Mouse (Mus musculus): ENCODE measurements around the gene Mettl5.
A peak's percentile ranks its signal among the peaks of the same experiment; 100 is the strongest.

Mettl5 gene

DNA sequence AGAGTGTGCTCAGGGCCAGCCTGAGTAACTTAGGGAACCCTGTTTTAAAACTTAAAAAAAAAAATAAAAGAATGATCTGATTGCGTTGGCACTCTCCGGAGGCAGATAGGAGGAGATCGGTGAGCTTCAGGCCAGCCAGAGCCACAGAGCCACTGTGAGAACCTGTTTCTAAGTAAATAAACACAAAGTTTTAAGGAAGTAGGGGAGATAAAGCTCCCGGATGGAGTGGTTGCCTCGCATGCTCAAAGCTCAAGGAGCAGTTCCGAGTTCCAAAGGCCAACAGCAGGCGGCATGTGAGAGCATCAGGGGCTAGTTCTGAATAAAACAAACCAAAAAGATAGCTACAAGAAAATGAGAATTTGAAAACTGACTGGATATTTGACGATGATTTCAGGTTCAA lies 29.0 kb downstream of the Mettl5 start:
- peak; percentile 52 for DNase-seq (ENCODE audit: low read depth)

- no peak for DNase-seq (ENCODE audit: low read depth)
Observed at GRCm38 (mm10) chr2:69851427-69852058, 33.9 kb downstream of the Mettl5 start.

- no peak for DNase-seq (ENCODE audit: low read depth)
Observed at GRCm38 (mm10) chr2:69849215-69849614, 36.2 kb downstream of the Mettl5 start.

DNA sequence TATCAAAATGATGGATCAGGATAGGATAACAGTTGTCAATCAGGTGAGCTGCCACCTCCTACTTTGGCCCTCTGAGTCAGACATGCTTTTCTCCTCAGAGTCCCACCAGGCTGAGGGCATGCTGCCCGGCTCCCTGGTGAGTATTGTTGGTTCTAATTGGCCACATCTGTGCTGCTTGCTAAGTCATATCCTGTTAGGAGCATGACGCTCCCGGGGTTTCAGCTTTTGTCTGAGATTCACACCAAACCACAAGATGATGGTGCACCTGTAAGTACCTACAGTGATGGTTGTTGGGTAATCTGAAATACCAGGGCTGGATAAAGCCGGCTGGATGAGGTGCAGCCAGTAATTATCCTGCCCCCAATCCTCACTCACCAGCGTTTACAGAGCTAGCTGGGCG lies 45.2 kb downstream of the Mettl5 start:
- DNase-seq (ENCODE audit: low read depth): no peak

GRCm38 (mm10) chr2:69838707-69839106 lies 46.7 kb downstream of the Mettl5 start:
- no peak for DNase-seq (ENCODE audit: low read depth)

GRCm38 (mm10) chr2:69837996-69838395 lies 47.4 kb downstream of the Mettl5 start:
- no peak for DNase-seq (ENCODE audit: low read depth)

DNA sequence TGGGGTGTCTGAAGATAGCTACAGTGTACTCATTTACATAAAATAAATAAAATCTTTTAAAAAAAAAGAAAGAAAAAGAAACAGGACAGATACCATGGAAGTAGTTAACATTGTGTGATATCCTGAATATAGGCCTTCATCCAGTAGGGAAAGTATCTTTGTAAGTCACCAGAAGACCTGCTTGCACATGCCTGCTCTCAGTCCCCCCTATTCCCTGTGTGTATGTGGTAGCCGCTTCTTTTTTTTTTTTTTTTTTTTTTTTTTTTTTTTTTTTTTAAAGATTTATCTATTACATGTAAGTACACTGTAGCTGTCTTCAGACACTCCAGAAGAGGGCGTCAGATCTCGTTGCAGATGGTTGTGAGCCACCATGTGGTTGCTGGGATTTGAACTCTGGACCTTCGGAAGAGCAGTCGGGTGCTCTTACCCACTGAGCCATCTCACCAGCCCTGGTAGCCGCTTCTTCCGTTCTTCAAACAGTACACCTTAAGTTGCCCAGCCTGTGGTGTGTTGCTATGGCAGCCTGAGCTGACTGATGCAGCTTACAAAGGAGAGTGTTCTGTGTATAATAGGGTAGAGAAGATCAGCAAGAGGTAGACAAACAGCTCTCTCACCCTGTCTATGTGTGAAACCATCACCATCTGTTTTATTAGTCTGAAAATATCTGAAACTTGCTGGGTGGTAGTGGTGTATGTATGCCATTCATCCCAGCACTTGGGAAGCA lies 48.0 kb downstream of the Mettl5 start:
- DNase-seq (ENCODE audit: low read depth): no peak

DNA sequence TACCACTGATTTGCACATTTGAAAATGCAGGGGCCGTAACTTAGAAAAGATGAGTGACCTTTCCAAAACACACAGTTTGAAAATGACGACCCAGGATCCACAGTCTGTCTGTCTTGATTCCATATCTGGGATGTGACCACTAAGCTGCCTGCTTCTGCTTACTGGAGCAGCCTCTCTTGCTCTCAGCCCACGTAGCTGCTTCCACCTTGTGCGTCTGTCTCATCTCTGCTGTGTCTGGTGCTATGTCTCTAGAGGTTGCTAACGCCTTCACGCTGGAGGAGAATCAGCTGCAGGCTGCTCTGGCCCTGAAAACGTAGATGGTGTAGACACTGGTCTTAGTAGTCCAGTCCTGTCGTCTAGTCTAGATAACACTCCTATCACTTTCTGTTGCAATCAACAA lies 55.3 kb downstream of the Mettl5 start:
- no peak for DNase-seq (ENCODE audit: low read depth)

DNA sequence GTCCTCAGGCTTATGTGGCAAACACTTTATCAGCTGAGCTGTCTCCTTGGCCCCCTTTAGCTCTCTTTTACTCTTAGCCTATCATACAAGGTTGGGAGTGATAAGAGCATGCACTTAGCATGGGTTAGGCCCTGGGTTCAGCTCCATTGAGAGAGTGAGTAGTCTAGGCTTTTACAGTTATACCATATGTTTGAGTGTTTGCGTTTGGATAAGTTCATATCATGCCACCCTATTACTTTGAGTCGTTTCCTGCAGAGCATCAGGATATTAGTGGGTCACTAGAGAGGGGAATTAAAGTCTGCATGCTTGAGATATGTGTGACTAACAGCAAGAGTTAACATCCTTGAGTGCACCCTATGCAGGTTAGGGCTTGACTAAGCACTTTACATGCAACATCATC lies 55.7 kb downstream of the Mettl5 start:
- no peak for DNase-seq (ENCODE audit: low read depth)

- DNase-seq (ENCODE audit: low read depth): no peak
Observed at GRCm38 (mm10) chr2:69828031-69828430, 57.4 kb downstream of the Mettl5 start.

GRCm38 (mm10) chr2:69826380-69826779 lies 59.0 kb downstream of the Mettl5 start:
- no peak for DNase-seq (ENCODE audit: low read depth)

- DNase-seq (ENCODE audit: low read depth): no peak
Observed at GRCm38 (mm10) chr2:69825898-69826297, 59.5 kb downstream of the Mettl5 start.

DNA sequence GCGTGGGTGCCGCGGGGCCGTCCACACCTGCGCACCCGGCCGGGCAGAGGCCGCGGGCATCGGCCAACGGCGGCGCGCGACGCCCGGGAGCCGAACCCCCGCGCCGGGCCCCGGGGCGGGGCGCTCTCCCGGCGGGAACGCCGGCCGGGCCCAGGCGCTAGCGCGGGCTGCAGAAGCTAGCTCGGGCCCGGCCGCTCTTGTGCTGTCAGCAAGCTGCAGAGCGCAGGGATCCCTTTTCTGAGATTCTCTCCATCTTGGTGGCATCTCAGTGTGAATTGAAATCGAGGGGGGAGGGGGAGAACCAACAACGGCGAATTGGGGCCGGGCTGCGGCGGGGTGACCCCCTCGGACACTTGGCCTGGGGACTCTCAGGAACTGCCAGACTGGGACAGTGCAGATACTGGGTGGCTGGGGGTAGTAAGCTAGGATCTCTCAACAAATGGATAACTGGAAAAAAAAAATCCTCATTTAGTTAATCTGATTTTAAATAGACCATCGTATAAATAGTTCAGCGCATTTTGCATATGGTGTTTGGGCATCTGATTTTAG lies 62.2 kb downstream of the Mettl5 start:
- DNase-seq (ENCODE audit: low read depth): no peak

- peak; percentile 20 for DNase-seq (ENCODE audit: low read depth)
Observed at GRCm38 (mm10) chr2:69822361-69823128, 62.9 kb downstream of the Mettl5 start.

DNA sequence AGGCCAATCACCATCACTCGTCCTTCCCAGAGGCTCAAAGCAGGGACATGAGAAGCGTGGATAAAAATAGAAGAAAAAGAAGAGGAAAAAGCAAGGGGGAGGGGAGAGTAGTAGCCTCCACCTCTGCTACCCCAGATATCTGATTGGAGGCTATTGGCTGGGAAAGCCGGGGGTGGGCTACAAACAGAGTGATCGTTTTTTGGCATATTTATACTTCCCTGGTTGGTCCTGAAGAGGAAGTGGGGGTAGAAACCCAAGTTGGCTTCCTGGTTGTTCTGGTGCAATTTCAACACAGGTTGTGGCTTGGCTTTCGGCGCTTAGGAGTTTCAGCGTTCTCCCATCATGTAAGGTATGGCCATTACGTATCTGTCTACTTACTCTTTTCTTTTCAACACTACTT lies 63.7 kb downstream of the Mettl5 start, which contains the start of gene Klhl23:
Gene Klhl23 (plus strand): TSS at position 234 of the 400 bp plus-strand sequence.
- DNase-seq (ENCODE audit: low read depth): peak; percentile 33
